Mouse (Mus musculus) brain, embryonic 14.5 days (tissue): Measurements from ENCODE around the gene Mga.

ENCODE experiments used
- CTCF ChIP-seq: fragments of 200-500 bp; IDR thresholded peaks from 2 replicates; pipeline ENCODE4 v1.5.1; 2012; ENCODE audit warnings: inconsistent platforms, mild to moderate bottlenecking, moderate library complexity, borderline replicate concordance; ENCODE audit not compliant: insufficient read depth, insufficient read length; ENCODE audit errors: extremely low read depth
- POLR2A ChIP-seq: fragments of 200-500 bp; IDR thresholded peaks from 2 replicates; pipeline ENCODE4 v1.6.1; 2012; ENCODE audit warnings: mild to moderate bottlenecking, inconsistent platforms, borderline replicate concordance; ENCODE audit not compliant: poor library complexity, insufficient read depth, insufficient read length, severe bottlenecking; ENCODE audit errors: extremely low read depth

- TF ChIP-seq CTCF (no peak), POLR2A (peak; percentile 38; the same call in 1 of the 2 replicates)
Measured at GRCm38 (mm10) chr2:119897090-119897732, at the start of gene Mga.
